Mouse (Mus musculus) cortical plate, adult 2 months (tissue): ENCODE results near the gene Psmd12. TPM values are rescaled to one million over a fixed set of nuclear protein-coding genes. Genes with fewer than 3 reads are reported as not detected.

Experiments used
- H3K27ac ChIP-seq: fragments of 200-500 bp; 2 replicates; pipeline ENCODE4 v1.5.1; 2012; ENCODE audit warnings: low read length, control low read depth, inconsistent platforms; ENCODE audit not compliant: insufficient read depth
- H3K4me1 ChIP-seq: fragments of 200-500 bp; 2 replicates; pipeline ENCODE4 v1.6.1; 2011; ENCODE audit warnings: low read length; ENCODE audit not compliant: control insufficient read depth, insufficient read depth
- H3K4me3 ChIP-seq: fragments of 200-500 bp; 2 replicates; pipeline ENCODE4 v1.5.1; 2011; ENCODE audit warnings: mild to moderate bottlenecking, low read length, control low read depth; ENCODE audit not compliant: insufficient read depth
- CTCF ChIP-seq: fragments of 200-500 bp; IDR thresholded peaks from 2 replicates; pipeline ENCODE4 v1.5.1; 2011; ENCODE audit warnings: mild to moderate bottlenecking, control low read depth, low read length; ENCODE audit not compliant: insufficient read depth; ENCODE audit errors: extremely low read depth
- POLR2A ChIP-seq: fragments of 200-500 bp; IDR thresholded peaks from 2 replicates; pipeline ENCODE4 v1.6.1; 2011; ENCODE audit warnings: mild to moderate bottlenecking, low read length, control low read depth; ENCODE audit not compliant: insufficient read depth; ENCODE audit errors: extremely low read depth
- polyA plus RNA-seq: library from polyadenylated mRNA; depleted of rRNA; stranded (reverse); fragments of >200 nt; gene quantifications from 2 replicates; pipeline ENCODE4 v1.2.3, GENCODE M21; 2012

The Psmd12 gene
- polyA plus RNA-seq, 1 experiment: 56.7 TPM

GRCm38 (mm10) chr11:107468252-107469030 is 10.8 kb upstream of the Psmd12 start:
- TF ChIP-seq POLR2A (no peak), CTCF (no peak)

GRCm38 (mm10) chr11:107469031-107469522 is 10.2 kb upstream of the Psmd12 start:
- H3K27ac ChIP-seq: peak overlapping the region; percentile 92
- TF ChIP-seq CTCF (peak; percentile 47), POLR2A (no peak)
- peaks cover 1% of the 10 kb centered on the region; the same call in 1 of the 2 replicates for H3K4me1 ChIP-seq
- H3K4me3 ChIP-seq: peak overlapping the region; percentile 96

More at GRCm38 (mm10) chr11:107468252-107469030, 10.8 kb upstream of the Psmd12 start:
- H3K4me3 ChIP-seq: peak overlapping the region; percentile 96
- H3K27ac ChIP-seq: no peak overlapping the region; the same call in none of the 2 replicates
- peaks cover 1% of the 10 kb centered on the region; the same call in 1 of the 2 replicates for H3K4me1 ChIP-seq

- Histone ChIP-seq H3K4me3 (peak overlapping the region; percentile 96), H3K27ac (peak overlapping the region; percentile 92), H3K4me1 (peaks cover 1% of the 10 kb centered on the region; the same call in 1 of the 2 replicates)
- TF ChIP-seq POLR2A: no peak
- TF ChIP-seq CTCF: no peak
Measured at GRCm38 (mm10) chr11:107469523-107470371, 9.5 kb upstream of the Psmd12 start.

GRCm38 (mm10) chr11:107470521-107471041 is 8.7 kb upstream of the Psmd12 start, which contains the start of gene Pitpnc1:
Pitpnc1 (minus strand) TSS chr11:107470699.
- TF ChIP-seq POLR2A (peak; percentile 89), CTCF (no peak)
- Histone ChIP-seq H3K4me1 (peaks cover 1% of the 10 kb centered on the region; the same call in 1 of the 2 replicates), H3K4me3 (peak within 1 kb of the TSS; percentile 96), H3K27ac (peak within 1 kb of the TSS; percentile 84)

GRCm38 (mm10) chr11:107471071-107471720 is 8.1 kb upstream of the Psmd12 start:
- H3K4me3 ChIP-seq: peak overlapping the region; percentile 96
- TF ChIP-seq POLR2A (no peak), CTCF (no peak)
- no peak overlapping the region for H3K27ac ChIP-seq
- H3K4me1 ChIP-seq: peaks cover 1% of the 10 kb centered on the region; the same call in 1 of the 2 replicates

GRCm38 (mm10) chr11:107472304-107472703 is 7.0 kb upstream of the Psmd12 start:
- Histone ChIP-seq H3K4me3 (no peak overlapping the region), H3K27ac (no peak overlapping the region), H3K4me1 (no peaks in the 10 kb centered on the region)
- TF ChIP-seq POLR2A: no peak
- TF ChIP-seq CTCF: no peak

- Histone ChIP-seq H3K4me3 (no peak overlapping the region), H3K27ac (no peak overlapping the region), H3K4me1 (no peaks in the 10 kb centered on the region)
- TF ChIP-seq POLR2A: no peak
- peak; percentile 81 for TF ChIP-seq CTCF
Measured at GRCm38 (mm10) chr11:107473137-107473820, 6.0 kb upstream of the Psmd12 start.

- Histone ChIP-seq H3K4me1 (peaks cover 7% of the 10 kb centered on the region), H3K27ac (peak overlapping the region; percentile 91; the same call in 1 of the 2 replicates), H3K4me3 (peak overlapping the region; percentile 92)
- TF ChIP-seq POLR2A (no peak), CTCF (no peak)
Measured at GRCm38 (mm10) chr11:107479862-107480203, 549 bp downstream of the Psmd12 start.

- TF ChIP-seq CTCF (no peak), POLR2A (no peak)
- Histone ChIP-seq H3K4me1 (peaks cover 7% of the 10 kb centered on the region), H3K4me3 (no peak overlapping the region), H3K27ac (no peak overlapping the region)
Measured at GRCm38 (mm10) chr11:107484341-107484740, 5.1 kb downstream of the Psmd12 start.
